Mouse (Mus musculus) layer of hippocampus, postnatal 36 days (tissue): ENCODE results near the gene Anxa3. TPM values are rescaled to one million over a fixed set of nuclear protein-coding genes. Genes with fewer than 3 reads are reported as not detected.

Experiments used
- DNase-seq, 2 experiments: peaks; one replicate each; pipeline ENCODE4 v3.0.0; 2022
- total RNA-seq, 2 experiments: library from RNA; stranded (reverse); gene quantifications; 2 replicates each; pipeline ENCODE4 v1.2.3; 2021

The Anxa3 gene
- total RNA-seq: 10 to 100 TPM in 1 of 2 experiments, 1 to 10 TPM in 1; 10.0 to 10.6 TPM

DNA sequence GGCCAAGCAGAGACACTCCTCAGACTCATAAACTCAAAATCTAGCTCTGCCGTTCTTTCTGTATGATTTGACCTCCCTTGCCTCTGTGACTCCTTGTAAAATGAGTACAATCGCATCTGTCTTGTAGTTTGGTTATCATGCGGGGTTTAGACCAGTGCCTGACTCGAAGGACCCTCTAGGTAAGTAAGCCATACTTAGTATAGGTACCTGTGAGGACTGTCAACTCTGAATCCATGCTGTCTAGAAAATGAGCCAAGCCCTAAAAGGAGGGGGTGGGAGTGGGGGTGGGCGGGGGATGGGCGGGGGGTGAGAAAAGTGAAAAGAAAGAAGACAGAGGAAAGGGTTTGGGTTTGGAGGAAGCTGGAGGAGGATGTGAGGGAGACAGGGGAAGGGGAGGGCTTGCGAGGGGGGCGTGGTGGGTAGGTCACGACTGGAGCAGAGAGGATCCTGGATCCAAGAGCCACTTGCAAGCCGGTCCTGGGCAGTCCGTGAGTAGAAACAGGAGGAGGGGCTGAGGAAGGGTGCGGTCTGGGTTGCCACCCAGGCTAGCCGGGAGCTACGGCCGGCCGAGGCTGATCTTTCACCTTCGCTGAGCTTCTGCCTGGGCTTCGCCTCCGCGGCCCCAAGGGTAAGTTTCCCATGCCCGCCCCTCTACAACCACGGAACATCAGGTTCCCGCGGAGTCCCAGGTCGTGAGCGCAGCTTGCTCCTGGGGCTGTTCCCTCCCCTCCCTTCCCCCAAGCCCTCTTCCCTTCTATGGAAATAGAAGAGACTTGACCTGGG lies at the start of gene Anxa3:
Anxa3 (plus strand) TSS at position 404 of the 783 bp plus-strand sequence.
- no peak for DNase-seq

DNA sequence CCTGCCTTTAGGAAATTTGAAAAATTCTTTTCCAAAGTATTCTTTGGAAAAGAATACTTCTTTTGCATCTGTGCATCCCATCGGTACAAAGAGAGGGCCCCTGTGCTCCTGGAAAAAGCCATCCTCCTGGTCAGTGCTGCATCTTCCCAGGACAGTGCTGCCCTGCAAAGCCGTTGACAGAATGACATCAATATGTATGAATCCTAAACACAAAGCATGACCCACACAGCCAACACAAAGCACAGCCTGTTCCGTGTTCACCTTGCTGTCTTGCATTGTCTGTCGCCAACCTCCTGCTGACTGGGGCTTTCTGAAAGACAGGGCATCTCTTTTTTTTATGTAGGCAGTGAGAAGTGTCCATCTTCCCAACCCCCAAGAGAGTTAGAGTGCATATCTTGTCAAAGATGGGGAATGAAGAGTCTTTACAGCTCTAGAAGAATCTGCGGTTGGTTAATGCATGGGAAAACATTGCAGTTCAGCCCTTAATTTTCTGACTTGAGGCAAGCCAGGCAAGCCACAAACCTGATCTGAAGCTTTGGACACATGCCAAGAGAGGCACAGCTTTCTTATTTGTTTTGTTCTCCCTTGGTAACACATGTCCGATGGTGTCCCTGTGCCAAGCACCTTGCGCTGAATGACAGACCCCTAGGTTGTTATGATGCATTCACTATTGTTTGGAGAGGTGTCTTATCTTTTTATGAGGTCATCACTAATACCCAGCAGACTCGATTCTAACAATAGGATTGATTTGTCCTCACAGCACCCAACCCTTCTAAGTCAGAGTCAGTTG lies 45.7 kb upstream of the Anxa3 start:
- no peak for DNase-seq

DNA sequence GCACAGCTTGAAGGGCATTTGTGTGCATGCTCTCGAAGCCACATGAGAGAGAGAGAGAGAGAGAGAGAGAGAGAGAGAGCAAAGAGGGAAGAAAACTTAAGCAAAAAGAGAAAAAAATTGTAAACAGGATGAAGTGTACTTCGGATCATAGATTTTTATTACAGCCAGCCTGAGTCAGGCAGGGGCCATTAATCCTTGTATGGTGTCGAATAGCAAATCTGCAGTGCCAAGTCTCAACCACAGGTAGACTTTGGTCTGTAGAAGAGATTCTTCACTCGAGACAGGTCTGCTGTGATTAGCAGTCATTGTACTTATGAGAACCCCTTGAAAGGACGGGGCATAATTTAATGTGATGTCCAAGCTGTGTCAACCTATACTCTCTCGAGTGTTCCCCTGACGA lies 35.5 kb upstream of the Anxa3 start:
- DNase-seq: no peak

DNA sequence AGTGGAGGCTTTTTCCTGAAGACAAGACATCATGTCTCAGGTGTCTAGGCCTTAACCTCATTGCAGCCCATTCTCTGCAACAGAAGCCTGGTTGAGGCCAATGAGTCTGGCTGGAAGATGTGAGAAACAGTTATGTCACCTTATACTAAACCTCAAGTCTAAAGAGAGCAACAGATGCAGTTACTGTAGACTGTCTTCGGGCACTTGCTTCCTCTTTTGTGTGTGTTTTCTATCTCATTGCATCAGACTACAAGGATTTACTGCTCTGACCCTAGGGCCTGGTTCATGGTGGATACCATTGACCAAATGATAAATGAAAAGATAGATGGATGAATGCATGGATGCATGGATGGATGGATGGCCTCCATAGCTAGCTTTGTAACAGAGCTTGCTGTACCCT lies 31.1 kb upstream of the Anxa3 start:
- DNase-seq: no peak

DNA sequence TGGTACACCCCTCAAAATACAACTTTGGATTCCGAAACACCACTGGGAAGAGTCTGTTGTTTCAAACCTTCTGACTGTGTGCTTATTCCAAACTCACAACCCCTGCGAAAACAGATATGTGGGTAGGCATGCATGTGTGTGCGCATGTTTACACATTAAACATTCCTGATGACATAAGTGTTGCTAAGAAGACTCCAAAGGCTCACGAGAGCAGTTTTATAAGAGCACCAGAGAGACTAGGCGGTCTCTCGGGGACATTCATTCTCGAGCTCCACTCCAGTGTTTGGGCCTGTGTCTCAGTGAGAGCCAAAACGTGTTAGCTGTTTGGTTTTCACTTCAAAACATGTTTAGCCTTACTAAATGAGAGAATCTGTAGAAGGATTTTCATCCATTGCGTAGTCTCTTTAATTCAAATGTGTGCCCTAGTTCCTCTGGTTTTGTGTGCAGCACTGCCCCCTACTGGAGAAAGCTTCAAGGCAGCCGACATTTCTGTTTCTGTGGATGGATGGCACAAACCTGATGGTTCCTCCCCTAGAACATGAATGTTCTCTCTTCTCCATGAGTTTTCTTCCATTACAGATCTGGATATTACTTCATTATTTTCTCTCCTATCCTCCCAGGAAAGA lies 24.2 kb upstream of the Anxa3 start:
- peak; percentile 65 to 74 for DNase-seq

DNA sequence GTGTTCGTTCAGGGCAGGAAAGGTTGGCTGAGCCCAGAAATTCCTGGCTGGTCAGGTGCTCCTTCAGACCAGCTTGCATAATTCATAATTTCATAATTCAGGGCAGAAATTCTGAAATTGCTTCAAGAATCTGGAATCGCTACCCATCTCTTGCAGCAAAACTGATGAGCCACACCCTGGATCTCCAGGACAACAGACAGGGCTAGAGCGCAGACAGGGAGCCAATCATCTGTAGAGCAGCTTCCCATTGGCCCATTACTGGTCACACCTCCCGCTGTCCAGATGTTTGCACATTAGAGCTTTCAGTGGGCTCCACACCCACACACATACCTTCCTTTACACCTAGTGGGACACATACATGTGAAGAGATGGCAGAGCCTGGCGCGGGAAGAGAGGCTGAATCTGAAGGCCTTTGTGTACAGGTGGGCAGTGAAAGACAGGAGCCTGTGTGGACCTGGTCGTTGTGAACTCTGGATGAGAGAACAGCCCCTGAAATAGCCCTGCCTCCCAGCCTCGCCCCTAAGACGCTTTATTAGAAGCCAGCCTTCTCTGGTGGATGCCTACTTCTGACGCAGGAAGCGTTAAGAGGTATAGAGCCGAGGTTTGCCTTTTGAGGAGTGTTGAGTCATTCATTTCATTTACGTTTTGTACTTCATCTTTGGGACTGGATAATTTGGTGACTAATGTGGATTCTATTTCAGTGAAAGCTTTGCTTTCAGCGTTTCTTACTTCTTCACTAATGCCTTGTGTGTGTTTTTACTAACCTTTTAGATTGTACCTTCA lies 9.4 kb upstream of the Anxa3 start:
- no peak for DNase-seq

DNA sequence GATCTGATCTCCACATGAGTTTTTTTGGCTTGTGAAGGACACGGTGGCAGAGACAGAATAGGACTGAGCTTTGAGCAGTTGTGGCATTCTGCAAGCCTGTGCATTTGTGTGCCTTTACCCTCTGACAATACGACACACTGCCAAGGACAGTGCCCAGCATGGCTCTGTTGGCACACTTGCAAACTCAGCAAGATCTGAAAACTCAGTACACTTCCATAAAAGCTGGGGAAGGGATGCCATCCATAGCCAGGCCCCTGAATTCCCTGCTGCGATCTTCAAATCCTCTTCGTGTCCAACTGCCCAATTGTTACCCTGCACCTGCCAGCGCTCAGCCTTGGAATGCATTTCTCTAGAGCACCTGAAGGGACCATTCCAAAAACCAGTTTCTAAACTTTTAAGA lies 8.0 kb upstream of the Anxa3 start:
- no peak for DNase-seq

DNA sequence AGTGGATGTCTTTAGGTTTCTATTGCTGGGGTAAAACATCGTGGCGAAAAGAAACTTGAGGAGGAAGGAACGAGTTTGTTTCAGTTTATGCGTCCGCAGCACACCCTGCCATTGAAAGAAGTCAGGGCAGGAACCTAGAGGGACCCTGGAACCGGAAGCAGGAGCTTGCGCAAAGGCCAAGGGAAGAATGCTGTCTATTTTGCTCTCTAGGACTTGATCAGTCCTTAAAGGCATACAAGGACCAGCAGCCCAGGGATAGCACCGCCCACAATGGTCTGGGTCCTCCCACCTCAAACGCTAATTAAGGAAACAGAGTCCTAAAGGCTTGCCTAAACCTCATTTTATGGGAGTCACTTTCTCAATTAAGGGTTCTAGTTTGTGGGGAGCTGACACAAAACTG lies 717 bp upstream of the Anxa3 start:
- no peak for DNase-seq

DNA sequence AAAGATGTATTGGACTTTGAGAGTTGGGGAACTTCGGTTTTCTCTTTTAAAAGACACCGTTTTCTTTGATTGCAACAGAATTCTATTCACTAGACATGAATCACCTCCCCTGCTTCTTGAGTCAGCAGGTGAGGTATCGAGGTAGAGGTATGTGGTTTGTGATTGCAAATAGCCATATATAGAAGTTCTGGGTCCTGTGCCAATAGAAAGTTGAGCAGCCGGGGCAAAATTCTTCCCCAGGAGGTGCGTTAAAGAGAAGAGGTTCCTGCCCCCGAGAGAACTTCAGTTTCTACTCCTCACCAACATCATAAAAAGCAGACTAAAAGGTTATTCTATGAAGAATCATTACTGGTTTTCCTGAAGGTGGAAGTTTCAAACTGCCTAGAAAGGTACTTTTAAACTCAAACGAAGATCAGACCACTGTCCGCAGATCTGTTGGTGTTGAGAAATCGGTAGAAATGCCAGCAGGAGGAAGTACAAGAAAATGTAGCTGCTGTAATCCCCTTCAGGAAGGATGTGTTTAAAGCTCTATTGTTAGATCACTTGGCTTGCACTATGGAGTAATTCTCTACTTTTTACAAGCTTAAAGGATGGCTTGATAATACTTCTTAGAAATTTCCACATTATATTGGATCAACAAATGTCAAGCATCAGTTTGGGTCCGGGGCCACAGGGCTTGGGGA lies 955 bp downstream of the Anxa3 start:
- no peak for DNase-seq

DNA sequence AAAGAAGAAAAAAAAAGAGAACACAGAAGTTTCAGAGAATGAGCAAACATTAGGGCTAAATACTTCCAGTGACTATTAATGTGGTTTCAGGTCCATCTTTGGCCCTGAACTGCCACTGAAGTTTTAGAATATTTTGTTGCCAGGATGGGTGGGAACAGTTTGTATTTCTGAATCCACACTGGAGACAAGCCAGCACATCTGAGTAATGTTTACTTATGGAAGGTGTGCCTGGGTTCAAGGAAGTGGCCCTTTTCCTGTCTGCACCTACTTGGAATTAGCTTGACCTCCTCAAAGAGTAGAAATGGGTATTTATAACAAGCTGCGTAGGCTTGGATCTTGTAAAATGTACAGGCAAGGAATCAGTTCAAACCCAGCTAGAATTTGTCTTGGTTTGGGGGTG lies 2.6 kb downstream of the Anxa3 start:
- DNase-seq: no peak

DNA sequence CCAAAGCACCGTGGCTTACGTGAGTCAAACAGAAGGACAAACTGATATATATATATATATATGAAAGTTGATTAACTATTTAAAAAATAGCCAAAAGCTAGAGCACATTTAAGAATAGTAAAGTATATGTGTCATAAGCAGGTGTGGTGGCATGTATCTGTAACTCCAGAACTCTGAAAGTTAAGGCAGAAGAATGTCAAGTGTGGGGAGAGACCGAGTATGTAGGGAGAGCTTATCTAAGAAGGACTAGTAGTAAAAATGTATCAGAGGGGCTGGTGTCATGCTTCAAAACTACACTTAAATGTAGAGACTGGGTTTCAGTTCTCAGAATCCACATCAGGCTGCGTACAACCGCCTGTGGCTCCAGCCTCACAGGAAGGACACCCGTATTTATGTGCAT lies 4.3 kb downstream of the Anxa3 start:
- DNase-seq: no peak

DNA sequence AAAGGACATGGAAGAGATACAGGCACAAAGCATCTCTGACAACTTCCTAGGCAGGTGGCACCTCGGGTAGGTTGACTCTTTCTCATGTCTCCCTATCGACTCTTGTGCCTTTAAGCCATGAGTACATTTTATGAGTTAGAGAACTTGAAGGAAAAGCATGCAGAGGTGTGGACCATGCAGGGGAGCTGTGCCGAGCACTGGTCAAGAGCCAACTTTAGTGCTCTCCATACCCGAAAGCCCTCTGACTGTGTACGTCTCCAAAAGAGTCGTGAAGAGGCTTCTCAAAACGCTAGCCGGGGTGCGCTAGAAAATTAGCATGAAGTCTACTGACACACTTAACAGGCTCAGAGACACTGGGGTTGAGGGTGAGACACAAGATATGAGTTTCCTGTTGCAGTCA lies 6.0 kb downstream of the Anxa3 start:
- DNase-seq: no peak

DNA sequence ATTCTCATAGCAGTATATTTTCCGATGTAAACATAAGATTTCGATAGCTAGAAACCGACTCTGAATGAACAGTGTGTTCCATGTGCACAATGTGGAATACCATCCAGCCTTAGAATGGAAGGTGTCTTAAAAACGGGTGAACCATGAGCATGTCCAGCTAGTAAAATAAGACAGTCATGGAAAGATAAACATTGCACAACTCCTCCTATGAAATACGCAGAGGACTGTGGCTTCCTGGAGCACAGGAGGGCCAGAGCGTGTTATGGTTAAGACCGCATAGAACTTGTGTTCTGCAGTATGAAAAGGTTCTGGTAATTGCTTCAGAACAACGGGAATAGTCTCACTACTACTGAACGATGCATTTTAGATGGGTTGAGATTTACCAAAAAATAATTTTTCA lies 6.8 kb downstream of the Anxa3 start:
- no peak for DNase-seq

DNA sequence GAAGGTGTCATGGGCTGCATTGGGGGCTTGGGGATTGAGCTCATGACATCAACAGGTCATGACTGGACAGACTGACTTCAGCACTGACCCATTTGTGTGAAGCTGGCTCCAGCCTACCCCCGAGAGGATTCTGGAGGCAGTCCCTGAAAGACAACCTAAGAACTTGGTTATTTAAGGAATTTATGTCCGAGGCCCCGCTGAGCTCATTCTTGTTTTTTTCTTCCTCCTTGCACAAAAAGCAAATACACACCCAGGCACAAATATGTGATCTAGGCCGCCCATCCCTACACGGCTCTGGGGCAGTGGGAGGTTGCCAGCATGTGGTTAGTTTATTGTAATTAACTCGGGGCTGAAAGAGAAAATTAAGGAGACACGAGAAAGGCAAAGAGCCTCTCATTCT lies 9.0 kb downstream of the Anxa3 start:
- DNase-seq: no peak

DNA sequence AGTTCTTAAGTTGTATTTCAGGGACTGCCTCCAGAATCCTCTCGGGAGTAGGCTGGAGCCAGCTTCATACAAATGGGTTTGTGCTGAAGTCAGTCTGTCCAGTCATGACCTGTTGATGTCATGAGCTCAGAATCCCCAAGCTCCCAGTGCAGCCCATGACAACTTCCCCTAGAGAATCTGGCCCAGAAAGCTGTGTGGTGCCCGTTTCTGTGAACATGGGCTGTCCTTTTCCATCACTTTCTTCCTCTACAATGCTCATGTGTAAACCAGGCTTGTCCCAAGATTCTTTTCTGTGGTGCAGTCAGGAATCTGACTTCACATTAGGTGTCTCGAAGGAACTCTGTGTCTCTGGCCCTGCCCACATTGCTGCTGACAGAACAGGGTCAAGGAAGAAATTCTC lies 10.0 kb downstream of the Anxa3 start:
- DNase-seq: no peak

DNA sequence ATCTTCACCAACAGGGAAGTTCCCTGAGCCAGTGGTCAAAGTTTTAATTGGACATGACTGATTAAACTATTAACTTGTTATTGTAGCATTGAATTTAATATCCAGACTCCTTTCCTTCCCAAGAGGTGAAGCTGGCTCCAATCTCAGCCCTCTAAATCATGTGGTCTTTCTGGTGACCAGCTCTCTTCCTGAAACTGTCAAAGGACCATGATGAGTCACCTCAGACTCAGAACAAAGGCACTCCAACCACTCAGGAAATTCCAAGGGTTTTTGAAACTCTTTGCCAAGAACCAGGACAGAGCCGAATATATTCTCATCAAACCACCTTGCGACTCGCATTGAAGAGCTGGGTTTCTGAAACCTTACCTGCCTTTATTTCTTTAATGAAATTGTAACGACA lies 11.2 kb downstream of the Anxa3 start:
- DNase-seq: no peak

DNA sequence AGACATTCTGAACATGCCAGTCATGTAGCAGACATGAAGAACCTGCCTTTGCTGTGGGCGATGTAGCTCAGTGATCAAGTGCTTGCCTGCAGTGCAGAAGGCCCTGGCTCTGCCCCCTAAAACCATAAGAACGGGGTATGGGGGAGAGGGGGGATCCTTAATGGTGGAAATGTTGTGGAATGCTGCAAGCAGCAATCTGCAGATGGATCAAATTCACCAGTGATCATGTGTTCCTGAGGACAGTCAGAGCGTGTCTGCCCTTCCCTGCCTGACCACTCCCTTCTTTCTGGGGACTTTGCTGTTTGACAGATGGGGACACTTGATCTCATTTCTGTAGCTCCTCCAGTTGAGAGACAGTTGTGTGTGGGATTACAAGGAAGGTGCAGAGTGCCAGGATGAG lies 11.7 kb downstream of the Anxa3 start:
- DNase-seq: no peak

DNA sequence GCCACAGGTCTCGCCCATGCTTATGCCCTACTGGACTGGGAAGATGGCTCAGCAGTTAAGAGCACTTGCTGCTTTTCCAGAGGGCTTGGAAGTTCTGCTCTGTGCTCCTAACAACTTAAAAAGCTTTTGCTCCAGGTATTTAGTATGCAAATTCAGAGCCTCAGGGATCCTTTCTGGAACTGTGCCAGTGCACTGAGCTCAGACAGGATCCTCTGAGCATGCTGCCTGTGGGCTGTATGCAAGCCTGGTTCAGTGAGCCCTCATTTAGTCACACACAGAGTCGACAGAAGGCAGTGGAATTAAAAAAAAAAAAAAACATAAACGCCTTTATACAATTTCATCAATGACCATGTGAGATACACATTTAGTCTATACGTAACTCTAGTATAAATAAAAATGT lies 17.5 kb downstream of the Anxa3 start:
- DNase-seq: no peak

DNA sequence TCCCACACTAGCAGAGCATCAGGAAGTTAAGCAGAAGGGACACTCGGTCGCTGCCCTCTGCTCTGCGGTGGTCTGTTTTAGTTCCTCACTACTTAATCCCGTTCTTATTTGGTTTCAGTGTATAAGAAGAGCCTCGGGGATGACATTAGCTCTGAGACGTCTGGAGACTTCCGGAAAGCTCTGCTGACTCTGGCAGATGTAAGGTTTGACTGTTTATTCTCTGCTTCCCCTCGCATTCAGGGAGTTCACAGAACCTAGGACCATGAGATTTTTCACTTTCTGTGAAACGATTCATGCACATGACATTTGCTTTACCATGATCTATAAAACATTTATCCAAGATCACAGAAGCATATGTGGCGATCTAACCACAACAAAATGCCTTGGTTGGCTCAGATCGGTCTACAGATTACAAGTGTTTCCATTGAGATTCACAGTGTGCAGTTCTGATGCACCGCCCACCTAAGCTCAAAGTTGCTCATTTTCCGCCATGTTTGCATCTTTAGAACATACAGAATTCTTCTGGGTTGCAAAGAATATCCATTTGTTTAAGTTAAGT lies 31.7 kb downstream of the Anxa3 start:
- DNase-seq: no peak

DNA sequence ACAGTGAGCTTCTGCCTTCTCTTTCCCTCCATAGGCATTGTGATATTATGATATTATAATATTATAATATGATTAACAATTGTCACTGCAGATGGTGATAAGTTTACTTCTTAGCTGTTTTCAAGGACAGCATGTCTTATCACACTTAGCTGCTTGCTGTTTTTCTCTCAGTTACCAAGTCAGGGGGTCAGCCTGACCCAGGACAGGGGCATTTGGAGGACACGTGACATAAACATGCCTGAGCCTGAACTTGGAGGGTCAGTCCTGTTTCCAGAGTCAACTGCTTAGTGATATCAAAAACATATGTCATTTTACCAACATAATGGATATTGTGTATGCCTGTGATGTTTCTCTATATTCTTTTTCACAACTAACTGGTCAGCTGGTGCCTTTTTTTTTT lies 34.0 kb downstream of the Anxa3 start:
- no peak for DNase-seq

DNA sequence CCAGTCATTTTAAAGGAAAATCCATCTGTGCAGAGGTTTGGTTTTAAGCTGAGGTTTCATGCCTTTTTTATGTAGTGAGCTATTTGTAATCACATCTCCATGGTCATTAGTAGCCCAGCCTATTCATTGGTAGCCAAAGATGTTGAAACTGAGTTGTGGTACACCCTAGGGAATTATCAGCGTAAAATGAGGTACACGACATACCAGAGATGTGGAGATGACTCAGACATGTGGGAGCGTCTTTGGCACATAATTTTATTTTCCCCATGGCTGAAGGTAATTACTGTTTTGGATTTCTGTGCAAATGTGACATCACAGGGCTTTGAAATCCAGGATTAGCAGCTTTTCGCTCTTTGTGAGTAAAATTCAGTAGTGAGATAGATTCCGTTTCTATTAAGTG lies 41.2 kb downstream of the Anxa3 start:
- no peak for DNase-seq

DNA sequence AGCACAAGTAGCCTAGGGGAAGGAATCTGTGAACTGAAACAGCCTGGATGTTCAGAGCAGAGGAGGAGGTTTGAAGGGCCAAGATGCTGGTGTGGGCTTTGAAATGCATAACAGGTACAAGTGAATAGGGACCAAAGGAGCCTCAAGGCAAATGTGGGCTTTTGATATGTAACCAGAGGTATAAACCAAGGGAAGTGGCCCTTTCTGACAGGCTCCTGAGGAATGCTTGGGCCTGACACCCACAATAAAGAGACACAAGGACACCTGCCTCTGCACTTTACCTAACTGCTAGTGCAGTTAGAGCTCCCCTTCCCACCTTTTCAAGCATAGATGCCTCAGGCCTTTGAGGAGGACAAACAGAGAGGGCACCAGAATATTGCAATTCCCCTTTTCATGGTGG lies 54.8 kb downstream of the Anxa3 start:
- DNase-seq: no peak
